Mouse (Mus musculus) myocyte (in vitro differentiated cells): ENCODE measurements at regions not wholly inside any gene's neighbourhood (a gene's known extent, or its start where the extent isn't known, plus 50 kb on each side); places are given as distances from the start of the nearest gene placed in this dataset.

Source experiments
- H3K27me3 ChIP-seq: one replicate; pipeline ENCODE4 v1.6.1; 2011; ENCODE audit not compliant: control insufficient read depth, insufficient read depth, insufficient read length
- H3K36me3 ChIP-seq: one replicate; pipeline ENCODE4 v1.6.1; 2011; ENCODE audit not compliant: control insufficient read depth, insufficient read depth
- H3K4me2 ChIP-seq: one replicate; pipeline ENCODE4 v1.6.1; 2011; ENCODE audit warnings: low read depth, control low read depth
- H3K4me3 ChIP-seq: one replicate; pipeline ENCODE4 v1.5.1; 2011; ENCODE audit warnings: mild to moderate bottlenecking, control low read depth, moderate library complexity
- H3K79me2 ChIP-seq: one replicate; pipeline ENCODE4 v1.6.1; 2011; ENCODE audit not compliant: control insufficient read depth, insufficient read depth
- H3ac ChIP-seq: one replicate; pipeline ENCODE4 v1.6.1; 2011; ENCODE audit not compliant: control insufficient read depth, insufficient read length
- CEBPB ChIP-seq: IDR thresholded peaks from 2 replicates; pipeline ENCODE4 v1.6.1; 2011; ENCODE audit warnings: mild to moderate bottlenecking, moderate library complexity; ENCODE audit not compliant: poor library complexity, insufficient read depth, severe bottlenecking
- E2F4 ChIP-seq: IDR thresholded peaks from one replicate; pipeline ENCODE4 v1.6.1; 2011; ENCODE audit warnings: mild to moderate bottlenecking, control low read depth, moderate library complexity; ENCODE audit not compliant: insufficient read depth
- MAX ChIP-seq: IDR thresholded peaks from one replicate; pipeline ENCODE4 v1.6.1; 2011; ENCODE audit warnings: low read depth, mild to moderate bottlenecking, control low read depth
- MYOD1 ChIP-seq, 3 experiments: IDR thresholded peaks; one replicate each; pipeline ENCODE4 v1.6.1; 2011; ENCODE audit warnings: control low read depth in 2 of 3, low read depth in 2 of 3, mild to moderate bottlenecking in 2 of 3, moderate library complexity in 1 of 3; ENCODE audit not compliant: insufficient read length in 2 of 3, control insufficient read depth in 1 of 3
- MYOG ChIP-seq, 3 experiments: IDR thresholded peaks; one replicate each; pipeline ENCODE4 v1.6.1; 2011; ENCODE audit warnings: control low read depth in 2 of 3, low read depth in 2 of 3, mild to moderate bottlenecking in 2 of 3; ENCODE audit not compliant: insufficient read length in 2 of 3, control insufficient read depth in 1 of 3, insufficient read depth in 1 of 3
- POLR2A ChIP-seq: IDR thresholded peaks from one replicate; pipeline ENCODE4 v1.6.1; 2011; ENCODE audit warnings: low read depth, mild to moderate bottlenecking, control low read depth, moderate library complexity; ENCODE audit not compliant: insufficient read length
- POLR2AphosphoS2 ChIP-seq: IDR thresholded peaks from one replicate; pipeline ENCODE4 v1.6.1; 2011; ENCODE audit warnings: low read depth, control low read depth; ENCODE audit not compliant: insufficient read length
- REST ChIP-seq: IDR thresholded peaks from one replicate; pipeline ENCODE4 v1.6.1; 2011; ENCODE audit warnings: mild to moderate bottlenecking, control low read depth, moderate library complexity; ENCODE audit not compliant: insufficient read depth, insufficient read length
- SRF ChIP-seq: IDR thresholded peaks from one replicate; pipeline ENCODE4 v1.6.1; 2011; ENCODE audit warnings: low read depth; ENCODE audit not compliant: control insufficient read depth, insufficient read length
- TCF12 ChIP-seq: IDR thresholded peaks from one replicate; pipeline ENCODE4 v1.6.1; 2011; ENCODE audit warnings: mild to moderate bottlenecking, control low read depth; ENCODE audit not compliant: poor library complexity, insufficient read depth, severe bottlenecking
- TCF3 ChIP-seq: IDR thresholded peaks from one replicate; pipeline ENCODE4 v1.6.1; 2011; ENCODE audit warnings: low read depth, control low read depth; ENCODE audit not compliant: insufficient read length
- USF1 ChIP-seq: IDR thresholded peaks from one replicate; pipeline ENCODE4 v1.6.1; 2011; ENCODE audit warnings: low read depth, mild to moderate bottlenecking, control low read depth, moderate library complexity

DNA sequence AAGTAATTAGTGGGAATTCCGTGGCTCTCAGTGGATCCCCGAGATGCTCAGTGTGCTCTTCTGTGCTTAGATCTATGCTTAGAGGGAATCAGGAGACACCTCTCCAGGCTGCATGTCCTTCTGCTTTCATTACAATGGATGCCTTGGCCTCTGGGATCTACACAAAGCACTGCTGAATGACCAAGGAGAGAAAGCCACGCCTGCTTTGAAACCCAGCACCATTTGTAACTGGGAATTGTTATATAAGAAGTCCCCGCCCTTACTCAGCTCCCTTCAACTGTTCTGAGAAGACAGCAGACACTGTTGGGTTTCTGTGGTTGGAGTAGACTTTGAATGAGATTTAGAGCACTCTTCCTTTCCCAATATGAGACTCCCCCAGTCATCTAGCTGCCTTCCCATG, 188.4 kb downstream of the Dad1 start:
- TF ChIP-seq MYOD1 (IDR thresholded peaks at IDR 0.05; ENCODE audit: control insufficient read depth in 1 of 3, insufficient read length in 2 of 3, low read depth in 2 of 3): no peak
- no peak overlapping the region for H3K4me3 ChIP-seq

DNA sequence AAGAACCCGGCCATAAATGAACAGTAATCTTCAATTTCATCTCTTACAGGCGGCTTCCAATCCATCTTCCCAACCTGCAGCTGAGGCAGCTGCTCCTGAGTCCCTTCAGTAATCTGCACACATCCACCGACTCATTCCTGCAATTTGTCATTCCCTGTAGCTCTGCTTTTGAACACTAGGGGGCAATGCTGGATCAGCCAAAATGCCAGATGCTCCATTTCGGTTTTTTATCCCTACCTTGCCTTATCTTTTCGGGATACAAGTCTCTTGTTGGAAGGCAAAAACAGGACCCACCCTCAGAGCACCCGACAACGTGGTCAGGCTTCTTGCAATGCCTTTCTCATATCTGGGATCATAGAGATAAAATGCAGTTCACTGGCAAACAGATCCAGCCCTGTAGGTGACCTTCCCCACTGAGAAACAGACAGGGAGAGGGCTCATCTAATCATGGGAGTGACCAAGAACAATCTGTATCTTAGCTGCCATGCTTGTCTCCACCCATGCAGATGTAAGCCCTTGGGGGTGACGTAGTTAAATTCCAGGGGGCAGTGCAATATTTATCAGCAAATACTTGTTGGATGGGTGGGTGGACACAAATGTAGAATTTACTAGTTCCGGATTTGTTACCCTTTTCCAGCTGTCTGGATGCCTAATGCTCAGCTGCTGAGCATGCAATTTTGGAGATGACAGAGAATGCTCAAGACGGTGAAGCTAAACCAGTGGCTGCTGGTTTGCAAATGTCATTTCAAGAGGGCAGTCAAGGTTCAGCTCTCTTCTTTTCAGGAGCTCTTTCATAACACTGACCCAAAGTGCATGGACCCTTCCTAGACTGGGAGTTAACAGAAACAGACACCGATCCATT, 189.1 kb downstream of the Dad1 start:
- no peak for TF ChIP-seq MYOG (IDR thresholded peaks at IDR 0.05; ENCODE audit: control insufficient read depth in 1 of 3, insufficient read depth in 1 of 3, insufficient read length in 2 of 3, low read depth in 2 of 3)
- H3K79me2 ChIP-seq: no peaks in the 10 kb centered on the region
- no peak overlapping the region for H3K4me3 ChIP-seq
- H3K27me3 ChIP-seq: no peaks in the 10 kb centered on the region
- no peak overlapping the region for H3ac ChIP-seq
- H3K4me2 ChIP-seq: peak overlapping the region; percentile 31
- H3K36me3 ChIP-seq: no peaks in the 10 kb centered on the region

More for the DNA sequence above, 188.4 kb downstream of the Dad1 start:
- Histone ChIP-seq H3K27me3 (no peaks in the 10 kb centered on the region), H3K36me3 (no peaks in the 10 kb centered on the region), H3ac (no peak overlapping the region), H3K79me2 (no peaks in the 10 kb centered on the region), H3K4me2 (no peak overlapping the region)

DNA sequence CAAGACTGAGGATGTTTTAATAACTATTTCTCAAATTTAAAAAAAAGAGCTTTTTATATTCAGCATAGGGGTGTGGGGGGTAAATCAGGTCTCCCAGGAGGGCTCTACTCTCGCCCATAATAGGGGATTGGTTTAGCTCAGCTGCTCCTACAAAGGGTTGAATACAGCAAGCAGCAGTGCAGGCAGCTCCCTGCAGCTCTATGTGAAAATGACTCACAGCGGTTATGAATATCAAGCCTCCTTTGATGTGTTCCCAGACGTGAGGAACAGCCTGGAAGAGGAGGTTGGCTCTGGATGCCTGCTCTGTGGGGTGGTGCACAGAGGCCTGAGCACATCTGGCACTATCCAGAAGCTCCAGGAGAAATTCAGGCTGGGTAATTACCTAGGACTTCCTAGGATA, 192.3 kb downstream of the Dad1 start:
- Histone ChIP-seq H3K36me3 (no peaks in the 10 kb centered on the region), H3K27me3 (no peaks in the 10 kb centered on the region)
- TF ChIP-seq MYOD1 (IDR thresholded peaks at IDR 0.05; ENCODE audit: control insufficient read depth in 1 of 3, insufficient read length in 2 of 3, low read depth in 2 of 3): no peak
- no peak for TF ChIP-seq MYOG (IDR thresholded peaks at IDR 0.05; ENCODE audit: control insufficient read depth in 1 of 3, insufficient read depth in 1 of 3, insufficient read length in 2 of 3, low read depth in 2 of 3)
- no peak for TF ChIP-seq TCF12
- no peak for TF ChIP-seq REST

DNA sequence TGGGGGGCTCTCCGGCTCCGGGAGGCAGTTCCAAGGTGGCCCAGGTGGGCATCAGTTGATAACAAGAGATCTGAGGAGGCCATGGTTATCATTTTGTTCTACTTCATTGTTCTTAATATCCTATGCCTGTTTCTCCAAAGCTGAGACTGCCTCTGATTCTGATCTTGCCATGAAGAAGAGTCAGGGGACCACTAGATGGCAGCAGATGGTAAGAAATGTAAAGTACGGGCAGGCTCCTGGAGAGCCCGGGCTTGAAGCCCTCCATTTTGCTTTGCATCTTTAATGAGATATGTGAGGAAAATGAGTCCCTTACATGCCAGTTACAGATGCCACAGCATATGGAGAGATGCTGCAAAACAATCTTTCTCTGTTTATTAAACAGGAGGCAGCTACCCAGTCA, 194.1 kb downstream of the Dad1 start:
- TF ChIP-seq CEBPB (no peak), TCF3 (no peak), USF1 (no peak), SRF (no peak)
- no peak overlapping the region for H3K4me3 ChIP-seq
- no peak overlapping the region for H3ac ChIP-seq
- H3K27me3 ChIP-seq: no peaks in the 10 kb centered on the region
- peak overlapping the region; percentile 63 for H3K4me2 ChIP-seq
- no peaks in the 10 kb centered on the region for H3K79me2 ChIP-seq
- H3K36me3 ChIP-seq: no peaks in the 10 kb centered on the region

More for the DNA sequence above, 192.3 kb downstream of the Dad1 start:
- Histone ChIP-seq H3K4me3 (no peak overlapping the region), H3K4me2 (peak overlapping the region; percentile 63), H3ac (no peak overlapping the region), H3K79me2 (no peaks in the 10 kb centered on the region)

DNA sequence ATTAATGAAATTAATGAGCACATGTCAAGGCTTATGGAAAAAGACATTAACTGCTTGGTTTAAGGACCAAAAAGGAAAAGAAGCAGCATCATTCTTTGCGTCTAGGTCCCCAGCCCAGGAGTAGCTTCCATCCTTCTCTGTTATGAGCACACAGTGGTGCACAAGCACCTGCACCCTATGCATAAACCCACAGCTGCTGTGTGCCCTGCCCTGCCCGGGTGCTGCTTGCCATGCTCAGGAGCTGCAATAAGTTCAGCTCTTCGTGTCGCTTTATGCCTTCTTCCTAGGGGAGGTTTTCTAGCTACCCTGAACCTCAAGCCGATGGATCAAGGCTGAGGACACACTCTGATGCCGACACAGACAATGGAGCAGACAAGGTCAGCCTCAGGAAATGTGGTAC, 194.8 kb downstream of the Dad1 start:
- no peak overlapping the region for H3ac ChIP-seq
- H3K4me3 ChIP-seq: no peak overlapping the region
- no peaks in the 10 kb centered on the region for H3K27me3 ChIP-seq
- no peak overlapping the region for H3K4me2 ChIP-seq
- no peak for TF ChIP-seq TCF12
- TF ChIP-seq MYOD1 (IDR thresholded peaks at IDR 0.05; ENCODE audit: control insufficient read depth in 1 of 3, insufficient read length in 2 of 3, low read depth in 2 of 3): no peak
- no peak for TF ChIP-seq SRF
- no peak for TF ChIP-seq USF1
- TF ChIP-seq TCF3: no peak
- no peak for TF ChIP-seq CEBPB
- TF ChIP-seq E2F4: no peak
- TF ChIP-seq MYOG (IDR thresholded peaks at IDR 0.05; ENCODE audit: control insufficient read depth in 1 of 3, insufficient read depth in 1 of 3, insufficient read length in 2 of 3, low read depth in 2 of 3): no peak
- TF ChIP-seq POLR2AphosphoS2: no peak
- no peak for TF ChIP-seq MAX
- no peak for TF ChIP-seq POLR2A
- no peak for TF ChIP-seq REST
- H3K79me2 ChIP-seq: no peaks in the 10 kb centered on the region
- no peaks in the 10 kb centered on the region for H3K36me3 ChIP-seq

DNA sequence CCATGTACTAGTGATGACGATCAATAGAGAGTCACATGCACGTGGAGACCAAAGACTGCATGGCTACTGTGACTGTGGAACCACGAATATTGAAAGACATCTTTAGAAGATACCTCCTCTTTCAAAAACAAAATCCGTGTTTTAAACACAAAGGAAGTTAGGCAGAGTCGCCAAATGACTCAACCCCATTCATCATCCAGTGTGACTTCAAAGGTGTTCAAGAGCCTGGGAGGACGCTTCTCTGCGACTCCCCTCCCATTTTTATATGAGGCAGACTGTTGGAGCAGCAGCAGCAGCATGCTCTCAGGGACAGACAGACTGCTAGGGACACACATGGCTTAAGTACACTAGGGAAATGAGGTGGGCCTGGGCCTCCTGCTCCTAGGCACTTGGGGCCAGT, 197.2 kb downstream of the Dad1 start:
- no peak overlapping the region for H3K4me2 ChIP-seq
- no peaks in the 10 kb centered on the region for H3K79me2 ChIP-seq
- H3K4me3 ChIP-seq: no peak overlapping the region
- no peaks in the 10 kb centered on the region for H3K36me3 ChIP-seq
- H3K27me3 ChIP-seq: no peaks in the 10 kb centered on the region
- no peak overlapping the region for H3ac ChIP-seq
- no peak for TF ChIP-seq USF1
- TF ChIP-seq MAX: no peak
- TF ChIP-seq MYOG (IDR thresholded peaks at IDR 0.05; ENCODE audit: control insufficient read depth in 1 of 3, insufficient read depth in 1 of 3, insufficient read length in 2 of 3, low read depth in 2 of 3): no peak
- TF ChIP-seq E2F4: no peak
- no peak for TF ChIP-seq TCF3
- TF ChIP-seq POLR2A: no peak
- no peak for TF ChIP-seq MYOD1 (IDR thresholded peaks at IDR 0.05; ENCODE audit: control insufficient read depth in 1 of 3, insufficient read length in 2 of 3, low read depth in 2 of 3)
- no peak for TF ChIP-seq CEBPB
